Mouse (Mus musculus) kidney, adult 2 months (tissue): ENCODE measurements around the gene Tekt4.

Experiments used
- CTCF ChIP-seq: fragments of 200-500 bp; conservative IDR thresholded peaks from 2 replicates; pipeline ENCODE4 v1.5.1; 2011; ENCODE audit warnings: low read depth, mild to moderate bottlenecking, control low read depth, low read length, moderate library complexity, mixed read lengths; ENCODE audit not compliant: insufficient read depth, insufficient read length
- POLR2A ChIP-seq: fragments of 200-500 bp; IDR thresholded peaks from one replicate; pipeline ENCODE4 v1.6.1; 2011; ENCODE audit warnings: low read depth, low read length, control low read depth

GRCm38 (mm10) chr17:25418926-25419325 lies 35.5 kb upstream of the Tekt4 start:
- TF ChIP-seq CTCF (no peak), POLR2A (no peak)
